Mouse (Mus musculus) MEL (cell line): ENCODE measurements around the gene Lcor. TPM values are rescaled to one million over a fixed set of nuclear protein-coding genes. Genes with fewer than 3 reads are reported as not detected.

Source experiments
- polyA plus RNA-seq, 2 experiments: library from polyadenylated mRNA; stranded (reverse) in 1 of 2; unstranded in 1 of 2; fragments of >175 nt in 1 of 2; fragments of >200 nt in 1 of 2; gene quantifications; 2 replicates each; pipeline versions ENCODE4 v1.2.1 to v1.2.4; 2012; ENCODE audit warnings: low replicate concordance in 2 of 2, low read depth in 1 of 2; ENCODE audit not compliant: insufficient read length in 2 of 2, insufficient read depth in 1 of 2, missing spikeins in 1 of 2
- total RNA-seq: library from RNA; depleted of rRNA; stranded (reverse); fragments of 300-350 nt; gene quantifications from 2 replicates; pipeline ENCODE4 v1.2.3, GENCODE M21; 2012; rRNA removed

Gene Lcor
- total and polyA plus RNA-seq, 3 experiments: 8.1 to 8.7 TPM; not detected in 1

Other genes with a start within 250 kb of the Lcor start
- gene Tm9sf3, start 218.6 kb upstream of the Lcor start, total RNA-seq: 114 and 118 TPM in 2 replicates
- gene Tm9sf3, start 218.6 kb upstream of the Lcor start, polyA plus RNA-seq: 100 to 1,000 TPM in 1 of 2 experiments, 10 to 100 TPM in 1; 34.3 to 103 TPM
- 0.12 and 0.13 TPM in 2 replicates for gene Pik3ap1, start 97.5 kb upstream of the Lcor start, total RNA-seq
- under 1 TPM in 1 of 2 experiments, not detected in 1; 0.40 TPM for gene Pik3ap1, start 97.5 kb upstream of the Lcor start, polyA plus RNA-seq
- 17.4 and 19.3 TPM in 2 replicates for gene Gm340, start 99.7 kb downstream of the Lcor start, total RNA-seq
- gene Gm340, start 99.7 kb downstream of the Lcor start, polyA plus RNA-seq: 10 to 100 TPM; 11.0 to 38.9 TPM